Mouse (Mus musculus) olfactory bulb, adult 2 months (tissue): Measurements from ENCODE around the gene Nrxn3.

ENCODE experiments used
- CTCF ChIP-seq: fragments of 200-500 bp; IDR thresholded peaks from 2 replicates; pipeline ENCODE4 v1.5.1; 2012; ENCODE audit warnings: low read depth, mild to moderate bottlenecking, low read length, moderate library complexity; ENCODE audit not compliant: insufficient read depth
- POLR2A ChIP-seq: fragments of 200-500 bp; IDR thresholded peaks from 2 replicates; pipeline ENCODE4 v1.6.1; 2012; ENCODE audit warnings: mild to moderate bottlenecking, low read depth, low read length, moderate library complexity; ENCODE audit not compliant: insufficient read depth

- no peak for TF ChIP-seq CTCF
- TF ChIP-seq POLR2A: no peak
Measured at GRCm38 (mm10) chr12:90113351-90113791, 1390.7 kb downstream of the Nrxn3 start.
